Mouse (Mus musculus) adrenal gland, postnatal 25 days (tissue): ENCODE results near the gene Tmem174. TPM values are rescaled to one million over a fixed set of nuclear protein-coding genes. Genes with fewer than 3 reads are reported as not detected.
A peak's percentile ranks its signal among the peaks of the same experiment; 100 is the strongest.

Experiments used
- DNase-seq: peaks from one replicate; pipeline ENCODE4 v3.0.0; 2021; ENCODE audit warnings: mixed read lengths
- total RNA-seq: library from RNA; stranded (reverse); gene quantifications from 2 replicates; pipeline ENCODE4 v1.2.3, GENCODE M21; 2021

Tmem174 gene
- total RNA-seq, 1 experiment from 2014 or later: not detected

GRCm38 (mm10) chr13:98633641-98634484, 3.3 kb downstream of the Tmem174 start:
- DNase-seq: no peak

- DNase-seq: no peak
These were observed 4.8 kb downstream of the Tmem174 start for GRCm38 (mm10) chr13:98632306-98632942.

- DNase-seq: no peak
These were observed 5.9 kb downstream of the Tmem174 start for GRCm38 (mm10) chr13:98631105-98631838.

- DNase-seq: no peak
These were observed 10.5 kb downstream of the Tmem174 start for GRCm38 (mm10) chr13:98626736-98627135.

- no peak for DNase-seq
These were observed 12.7 kb downstream of the Tmem174 start for GRCm38 (mm10) chr13:98624506-98624905.

- no peak for DNase-seq
These were observed 14.2 kb downstream of the Tmem174 start for GRCm38 (mm10) chr13:98622881-98623549.

GRCm38 (mm10) chr13:98617429-98618067, 19.7 kb downstream of the Tmem174 start:
- no peak for DNase-seq

- no peak for DNase-seq
These were observed 29.2 kb downstream of the Tmem174 start for GRCm38 (mm10) chr13:98607885-98608477.

GRCm38 (mm10) chr13:98603799-98604198, 33.4 kb downstream of the Tmem174 start:
- DNase-seq: no peak

GRCm38 (mm10) chr13:98596746-98597145, 40.5 kb downstream of the Tmem174 start:
- DNase-seq: no peak

- no peak for DNase-seq
These were observed 42.5 kb downstream of the Tmem174 start for GRCm38 (mm10) chr13:98594726-98595141.

- DNase-seq: no peak
These were observed 43.2 kb downstream of the Tmem174 start for GRCm38 (mm10) chr13:98593938-98594539.

GRCm38 (mm10) chr13:98591406-98591805, 45.8 kb downstream of the Tmem174 start:
- no peak for DNase-seq

GRCm38 (mm10) chr13:98590693-98591389, 46.4 kb downstream of the Tmem174 start:
- no peak for DNase-seq

GRCm38 (mm10) chr13:98589572-98589971, 47.6 kb downstream of the Tmem174 start:
- DNase-seq: no peak

GRCm38 (mm10) chr13:98588951-98589501, 48.2 kb downstream of the Tmem174 start:
- DNase-seq: peak; percentile 80

- no peak for DNase-seq
These were observed 48.7 kb downstream of the Tmem174 start for GRCm38 (mm10) chr13:98588480-98588879.

- DNase-seq: no peak
These were observed 49.6 kb downstream of the Tmem174 start for GRCm38 (mm10) chr13:98587639-98588038.

- no peak for DNase-seq
These were observed 50.2 kb downstream of the Tmem174 start for GRCm38 (mm10) chr13:98586817-98587575.
